Mouse (Mus musculus) embryo, embryonic 10.5 days (tissue): ENCODE results near the gene Tceal9.

Source experiments
- DNase-seq: peaks from one replicate; pipeline ENCODE4 v3.0.0-alpha.2; 2015; ENCODE audit warnings: low spot score

Tceal9 gene

GRCm38 (mm10) chrX:136270393-136271111 lies 25.7 kb downstream of the Tceal9 start:
- DNase-seq: peak; percentile 66

DNA sequence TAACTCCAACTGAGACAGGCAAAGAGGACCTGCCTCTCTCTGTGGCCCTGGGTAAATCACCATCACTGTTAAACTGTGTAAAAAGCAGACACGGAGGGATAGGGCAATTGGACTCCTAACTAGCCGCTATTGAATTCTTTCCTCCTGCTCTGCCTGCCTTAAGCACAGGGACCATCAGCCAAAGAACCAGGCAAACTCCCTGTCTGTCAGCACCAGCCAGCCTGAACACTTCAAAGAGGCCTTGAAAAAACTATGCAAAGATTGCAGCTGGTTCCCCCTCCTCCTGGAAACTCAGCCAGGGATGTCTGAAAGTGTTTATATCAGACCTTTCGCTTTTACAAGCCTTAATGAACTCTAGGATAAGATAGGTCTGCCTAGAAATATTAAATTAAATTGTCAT lies 29.7 kb downstream of the Tceal9 start:
- DNase-seq: peak; percentile 58

DNA sequence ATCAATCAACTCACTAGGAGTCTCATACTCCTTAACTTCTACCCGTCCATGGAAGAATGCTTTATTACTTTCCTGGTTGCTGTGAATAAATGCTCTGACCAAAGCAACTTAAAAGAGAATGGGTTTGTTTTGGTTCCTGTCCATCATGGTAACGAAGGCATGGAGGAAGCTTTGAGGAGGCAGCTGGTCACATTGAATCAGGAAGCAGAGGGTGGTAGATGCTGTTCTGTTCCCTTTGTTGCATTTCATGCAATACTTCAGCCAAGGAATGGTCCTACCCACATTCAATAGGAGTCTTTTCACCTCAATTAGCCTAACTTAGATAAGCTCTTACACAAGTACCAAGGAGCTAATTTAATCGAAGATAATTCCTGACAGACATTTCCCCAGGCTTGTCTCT lies 30.5 kb downstream of the Tceal9 start:
- peak; percentile 21 for DNase-seq

DNA sequence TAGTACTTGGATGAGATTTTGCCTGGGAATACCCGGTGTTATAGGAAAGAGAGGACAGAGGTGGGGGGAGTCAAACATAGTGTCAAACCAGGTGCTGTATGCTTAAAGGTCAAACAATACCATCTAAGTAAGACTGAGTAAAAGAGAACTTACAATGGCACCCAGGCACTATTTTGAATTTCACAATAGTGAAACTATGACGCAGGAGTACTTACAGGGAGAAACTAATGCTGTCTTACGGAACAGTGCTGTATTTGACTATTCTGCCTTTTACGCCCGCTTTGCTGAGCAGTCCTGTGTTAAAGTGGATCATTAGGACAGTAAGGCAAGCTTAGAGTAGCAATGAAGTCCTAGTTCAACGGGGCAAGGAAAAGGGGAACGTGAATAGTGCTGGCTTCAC lies 32.7 kb downstream of the Tceal9 start:
- no peak for DNase-seq

DNA sequence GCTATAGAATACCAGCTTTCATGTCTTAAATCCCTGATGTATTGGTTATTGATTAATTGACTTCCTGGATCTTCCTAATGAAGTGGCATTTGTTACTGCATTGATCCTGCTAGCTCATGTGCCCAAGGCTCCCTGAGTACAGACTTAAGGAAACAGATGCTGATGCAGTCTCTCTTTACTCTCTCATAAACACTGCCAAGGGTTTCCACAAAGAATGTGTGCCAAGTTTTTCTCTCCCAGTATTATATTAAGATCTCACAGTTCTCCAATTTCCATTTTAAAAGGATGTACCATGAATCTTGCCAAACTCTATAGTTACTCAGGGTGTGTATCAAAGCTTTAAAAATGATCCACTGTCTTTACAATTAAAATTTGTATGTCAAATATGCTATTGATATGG lies 33.5 kb downstream of the Tceal9 start:
- no peak for DNase-seq

GRCm38 (mm10) chrX:136279410-136279809 lies 34.5 kb downstream of the Tceal9 start:
- no peak for DNase-seq

- peak; percentile 79 for DNase-seq
Measured at GRCm38 (mm10) chrX:136290817-136291281, 46.0 kb downstream of the Tceal9 start.
